11 mouse cellular contexts compared by ENCODE assay signal in the genomic region with DNA sequence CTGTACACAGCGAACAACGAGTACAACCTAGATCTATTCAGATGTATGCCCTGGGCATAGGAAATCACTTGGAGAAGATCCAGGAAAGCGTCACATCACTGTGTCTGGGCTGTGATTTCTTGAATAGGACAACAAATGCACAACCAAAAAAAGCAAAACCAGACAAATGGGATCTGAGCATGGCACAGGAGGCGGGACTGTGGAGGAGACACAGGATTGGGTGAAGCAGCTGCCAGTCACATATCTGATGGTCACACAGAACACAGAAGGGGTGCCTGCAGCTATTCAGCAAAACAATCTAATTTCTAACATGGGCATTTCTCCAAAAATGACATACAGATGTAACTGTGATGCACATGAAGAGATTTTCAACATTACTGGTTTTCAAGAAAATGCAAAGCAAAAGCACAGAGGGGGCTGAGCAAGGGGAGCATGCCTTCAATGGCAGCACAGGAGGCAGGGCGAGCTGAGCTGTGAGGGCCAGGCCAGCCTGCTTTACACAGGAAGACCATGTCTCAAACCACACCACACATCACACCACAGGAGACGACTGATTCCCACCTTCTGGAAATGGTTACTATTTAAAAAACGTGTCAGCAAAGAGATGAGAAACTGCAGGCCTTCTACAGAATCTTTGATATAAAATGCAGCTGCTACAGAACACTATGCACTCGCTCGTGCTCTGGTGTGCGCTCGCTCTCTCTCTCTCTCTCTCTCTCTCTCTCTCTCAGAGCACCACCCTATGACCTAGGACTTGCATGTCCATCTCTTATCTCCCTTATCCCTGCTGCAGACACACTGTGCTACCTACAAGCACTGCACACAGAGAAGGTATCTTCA.
DNase-seq lines count a peak whose midpoint lies in the region; ATAC-seq and TF ChIP-seq lines count a peak whose summit lies in the region.
"Had no signal": no experiment of that assay in that cellular context is flagged by ENCODE, and none has a peak within 500 bp of the region (broad histone marks: within the 10 kb centered on the region; RNA-seq: fewer than 3 reads in every experiment).

No protein-coding gene starts in this region.

- no peaks in the 10 kb centered on the region for H3K36me3 ChIP-seq in heart, embryonic 12.5 days
- H3K36me3 ChIP-seq in heart, adult 2 months (ENCODE audit: control insufficient read depth, insufficient read depth, low read length), result peaks cover 11% of the 10 kb centered on the region
- no peaks in the 10 kb centered on the region for H3K36me3 ChIP-seq in midbrain, embryonic 11.5 days (ENCODE audit: control insufficient read depth, insufficient read depth, low read length)
- H3K36me3 ChIP-seq in midbrain, embryonic 16.5 days (ENCODE audit: control insufficient read depth, insufficient read depth, low read length), result no peaks in the 10 kb centered on the region
- no peaks in the 10 kb centered on the region for H3K36me3 ChIP-seq in limb, embryonic 14.5 days (ENCODE audit: control insufficient read depth, insufficient read depth, low read length)
- H3K36me3 ChIP-seq: liver, embryonic 12.5 days; neural tube, embryonic 12.5 days had no signal

- intact Hi-C loops in heart, adult 2 months (cut with DNase I), result no loop called here

- WGBS in heart, embryonic 12.5 days, result 61% methylated on average over 11 of the region's 11 CpGs
- WGBS in heart, adult 2 months, result 75% methylated on average over 11 of the region's 11 CpGs
- 90% methylated on average over 11 of the region's 11 CpGs for WGBS in midbrain, embryonic 11.5 days
- WGBS in midbrain, embryonic 16.5 days, result 85% methylated on average over 11 of the region's 11 CpGs
- 69% methylated on average over 11 of the region's 11 CpGs for WGBS in limb, embryonic 14.5 days

- peaks cover 6% of the 10 kb centered on the region for H3K79me2 ChIP-seq in heart, adult 2 months (replicated peaks; ENCODE audit: control insufficient read depth, insufficient read depth, low read length)

- H3K4me1 ChIP-seq in heart, embryonic 12.5 days (replicated peaks), result peaks cover 15% of the 10 kb centered on the region
- peaks cover 14% of the 10 kb centered on the region for H3K4me1 ChIP-seq in heart, adult 2 months (ENCODE audit: control insufficient read depth, insufficient read depth, low read length)
- H3K4me1 ChIP-seq in midbrain, embryonic 11.5 days (ENCODE audit: control insufficient read depth, insufficient read depth, low read length), result no peaks in the 10 kb centered on the region
- no peaks in the 10 kb centered on the region for H3K4me1 ChIP-seq in midbrain, embryonic 16.5 days (ENCODE audit: control insufficient read depth, insufficient read depth, low read length)
- no peaks in the 10 kb centered on the region for H3K4me1 ChIP-seq in limb, embryonic 14.5 days (ENCODE audit: control insufficient read depth, insufficient read depth, low read length)
- H3K4me1 ChIP-seq: liver, embryonic 12.5 days; neural tube, embryonic 12.5 days had no signal

- no peak overlapping the region for H3K9ac ChIP-seq in heart, embryonic 12.5 days
- no peak overlapping the region for H3K9ac ChIP-seq in heart, adult 2 months (ENCODE audit: low read depth, low read length)
- H3K9ac ChIP-seq in midbrain, embryonic 11.5 days (ENCODE audit: low read length), result no peak overlapping the region
- H3K9ac ChIP-seq in midbrain, embryonic 16.5 days (ENCODE audit: low read depth, low read length), result no peak overlapping the region
- H3K9ac ChIP-seq in limb, embryonic 14.5 days (ENCODE audit: low read depth, low read length, severe bottlenecking), result no peak overlapping the region
- H3K9ac ChIP-seq: liver, embryonic 12.5 days; neural tube, embryonic 12.5 days had no signal

- TF ChIP-seq EP300 in heart, adult 2 months (IDR thresholded peaks at IDR 0.05; ENCODE audit: insufficient read depth, low read depth, low read length), result no peak

- peak overlapping the region; percentile 28; the same call in 1 of the 2 replicates for H3K27ac ChIP-seq in heart, embryonic 12.5 days (ENCODE audit: poor library complexity, severe bottlenecking)
- H3K27ac ChIP-seq in heart, adult 2 months, result no peak overlapping the region
- H3K27ac ChIP-seq in midbrain, embryonic 11.5 days (ENCODE audit: low read depth, low read length), result no peak overlapping the region
- no peak overlapping the region for H3K27ac ChIP-seq in midbrain, embryonic 16.5 days (ENCODE audit: low read length)
- H3K27ac ChIP-seq in limb, embryonic 14.5 days (replicated peaks; ENCODE audit: low read depth, low read length), result no peak overlapping the region
- H3K27ac ChIP-seq: liver, embryonic 12.5 days; neural tube, embryonic 12.5 days had no signal

- no peak for DNase-seq in heart, adult 2 months
- peak; percentile 44 for DNase-seq in midbrain, embryonic 11.5 days (ENCODE audit: low spot score, missing footprints)
- peak; percentile 36 to 38 for DNase-seq in cerebellum, postnatal 36 days
- no peak for DNase-seq in limb, embryonic 14.5 days (ENCODE audit: low spot score)
- no peak for DNase-seq in thymus, adult 18-20 months
- DNase-seq: lung, postnatal 4 days; right cerebral cortex, adult 18-20 months had no signal

- no peaks in the 10 kb centered on the region for H3K9me3 ChIP-seq in heart, embryonic 12.5 days (replicated peaks)
- no peaks in the 10 kb centered on the region for H3K9me3 ChIP-seq in midbrain, embryonic 11.5 days (ENCODE audit: control insufficient read depth, low read length)
- H3K9me3 ChIP-seq in midbrain, embryonic 16.5 days (replicated peaks; ENCODE audit: control insufficient read depth, low read length, poor library complexity, severe bottlenecking), result no peaks in the 10 kb centered on the region
- no peaks in the 10 kb centered on the region for H3K9me3 ChIP-seq in limb, embryonic 14.5 days (ENCODE audit: control insufficient read depth, low read length)
- H3K9me3 ChIP-seq: liver, embryonic 12.5 days had no signal

- no peak for TF ChIP-seq CTCF in heart, adult 2 months (IDR thresholded peaks at IDR 0.05)

- H3K4me3 ChIP-seq in heart, embryonic 12.5 days, result no peak overlapping the region
- H3K4me3 ChIP-seq in heart, adult 2 months, result no peak overlapping the region
- no peak overlapping the region for H3K4me3 ChIP-seq in midbrain, embryonic 11.5 days (ENCODE audit: low read depth, low read length)
- no peak overlapping the region for H3K4me3 ChIP-seq in midbrain, embryonic 16.5 days (ENCODE audit: low read depth, low read length)
- H3K4me3 ChIP-seq in limb, embryonic 14.5 days (replicated peaks; ENCODE audit: low read length), result no peak overlapping the region
- H3K4me3 ChIP-seq: liver, embryonic 12.5 days; neural tube, embryonic 12.5 days had no signal

- no peak for ATAC-seq in heart, embryonic 12.5 days (ENCODE audit: insufficient number of reproducible peaks, low FRiP score)
- no peak for ATAC-seq in midbrain, embryonic 11.5 days (ENCODE audit: low FRiP score)
- ATAC-seq in midbrain, embryonic 16.5 days, result no peak
- ATAC-seq in limb, embryonic 14.5 days (ENCODE audit: low FRiP score, low read depth), result peak; percentile 55; the same call in 1 of the 2 replicates
- ATAC-seq: liver, embryonic 12.5 days had no signal

- no peaks in the 10 kb centered on the region for H3K27me3 ChIP-seq in heart, embryonic 12.5 days (replicated peaks)
- no peaks in the 10 kb centered on the region for H3K27me3 ChIP-seq in heart, adult 2 months (ENCODE audit: control insufficient read depth, insufficient read depth, low read length)
- no peaks in the 10 kb centered on the region for H3K27me3 ChIP-seq in midbrain, embryonic 11.5 days (ENCODE audit: control insufficient read depth, insufficient read depth, low read length)
- no peaks in the 10 kb centered on the region for H3K27me3 ChIP-seq in midbrain, embryonic 16.5 days (ENCODE audit: control insufficient read depth, insufficient read depth, low read depth, low read length)
- no peaks in the 10 kb centered on the region for H3K27me3 ChIP-seq in limb, embryonic 14.5 days (ENCODE audit: control insufficient read depth, insufficient read depth, low read length)
- H3K27me3 ChIP-seq: neural tube, embryonic 12.5 days had no signal

- H3K4me2 ChIP-seq in heart, embryonic 12.5 days, result no peak overlapping the region
- H3K4me2 ChIP-seq in midbrain, embryonic 11.5 days, result no peak overlapping the region
- no peak overlapping the region for H3K4me2 ChIP-seq in midbrain, embryonic 16.5 days (ENCODE audit: low read length)
- H3K4me2 ChIP-seq in limb, embryonic 14.5 days (replicated peaks; ENCODE audit: low read depth, low read length, severe bottlenecking), result no peak overlapping the region
- H3K4me2 ChIP-seq: liver, embryonic 12.5 days; neural tube, embryonic 12.5 days had no signal

- no peak for TF ChIP-seq POLR2A in heart, adult 2 months (IDR thresholded peaks at IDR 0.05; ENCODE audit: insufficient read depth, low read depth, low read length)
- no peak for TF ChIP-seq POLR2A in limb, embryonic 14.5 days (IDR thresholded peaks at IDR 0.05; ENCODE audit: borderline replicate concordance, extremely low read depth, insufficient read depth, insufficient read length)

Comparison
In these comparisons a context has a peak if more than half of its experiments do, and no peak if none do; other contexts are left out.
1. DNase-seq: peak in midbrain, embryonic 11.5 days (single experiment) and cerebellum, postnatal 36 days (2 of 2); none in heart, adult 2 months (0 of 2), limb, embryonic 14.5 days (single experiment) and thymus, adult 18-20 months (0 of 2).